ENCODE assay signal across 20 mouse cellular contexts in genomic region chr1:87537008-87537407, GRCm38 (mm10). TPM values are rescaled to one million over a fixed set of nuclear protein-coding genes. Genes with fewer than 3 reads are reported as not detected.
"Had no signal": no experiment of that assay in that cellular context is flagged by ENCODE, and none has a peak within 500 bp of the region (broad histone marks: within the 10 kb centered on the region; RNA-seq: fewer than 3 reads in every experiment).

No protein-coding gene starts in this region.

- H3K4me3 ChIP-seq: lung, embryonic 15.5 days; megakaryocyte, embryonic 14.5 days; midbrain, embryonic 13.5 days; midbrain, embryonic 15.5 days; neural tube, embryonic 12.5 days; stomach, embryonic 15.5 days had no signal

- ATAC-seq: liver, postnatal 0 days; lung, postnatal 0 days; midbrain, embryonic 13.5 days; midbrain, embryonic 15.5 days had no signal

- DNase-seq: liver, postnatal 0 days; lung, adult 2 months; lung, postnatal 14 days; lung, postnatal 36 days; right cerebral cortex, postnatal 14 days; thymus, adult 18-20 months; thymus, postnatal 14 days; thymus, postnatal 36 days had no signal

- H3K27ac ChIP-seq: lung, embryonic 15.5 days; macrophage; midbrain, embryonic 13.5 days; midbrain, embryonic 15.5 days; neural tube, embryonic 12.5 days; stomach, embryonic 15.5 days; stomach, postnatal 0 days had no signal

RNA-seq across cellular contexts. Expression of gene Neu2, which starts 27.3 kb away (rescaled TPM):
- total RNA-seq: megakaryocyte progenitor cell, adult 5-6 weeks; monocyte, adult 5-6 weeks; neutrophil, adult 5-6 weeks had no signal

RNA-seq across cellular contexts. Expression of gene Ngef, which starts 36.7 kb away (rescaled TPM):
- total RNA-seq: megakaryocyte progenitor cell, adult 5-6 weeks; monocyte, adult 5-6 weeks; neutrophil, adult 5-6 weeks had no signal
